Mouse (Mus musculus): Measurements from ENCODE around the gene Mdm4. TPM values are rescaled to one million over a fixed set of nuclear protein-coding genes. Genes with fewer than 3 reads are reported as not detected.

Gene Mdm4
- total RNA-seq, 2 experiments from 2014 or later = 78.7 to 82.2 TPM

- intact Hi-C loops (cut with DNase I) = no loop called here
- DNase-seq (ENCODE audit: extremely low spot score in 1 of 2, low spot score in 2 of 2) = no peak
Observed at GRCm38 (mm10) chr1:132919258-132919657, 111.1 kb downstream of the Mdm4 start.

GRCm38 (mm10) chr1:132918117-132918680 is 112.2 kb downstream of the Mdm4 start:
- intact Hi-C loops (cut with DNase I) = no loop called here

DNA sequence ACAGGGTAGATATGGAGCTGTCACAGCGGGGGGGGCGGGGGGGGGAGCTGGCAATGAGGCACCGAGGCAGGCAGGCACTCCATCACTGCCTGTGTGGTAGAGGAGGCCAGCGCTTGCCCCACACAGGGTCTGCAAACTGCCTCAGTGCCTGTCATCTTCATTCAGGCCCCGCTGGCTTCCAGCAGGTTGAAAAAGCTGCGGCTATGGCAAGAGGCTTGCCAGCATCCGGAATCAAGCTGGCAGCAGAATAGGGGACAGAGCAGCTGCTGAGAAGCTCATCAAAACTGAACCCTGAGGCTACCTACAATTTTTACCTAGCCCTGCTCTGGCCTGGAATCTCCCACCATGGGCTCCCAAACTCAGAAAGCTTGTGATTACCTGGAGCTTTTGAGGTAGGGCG is 112.8 kb downstream of the Mdm4 start:
- DNase-seq (ENCODE audit: extremely low spot score in 1 of 2, low spot score in 2 of 2) = no peak
- intact Hi-C loops (cut with DNase I) = no loop called here

More at GRCm38 (mm10) chr1:132918117-132918680, 112.2 kb downstream of the Mdm4 start:
- DNase-seq (ENCODE audit: extremely low spot score in 1 of 2, low spot score in 2 of 2) = no peak

DNA sequence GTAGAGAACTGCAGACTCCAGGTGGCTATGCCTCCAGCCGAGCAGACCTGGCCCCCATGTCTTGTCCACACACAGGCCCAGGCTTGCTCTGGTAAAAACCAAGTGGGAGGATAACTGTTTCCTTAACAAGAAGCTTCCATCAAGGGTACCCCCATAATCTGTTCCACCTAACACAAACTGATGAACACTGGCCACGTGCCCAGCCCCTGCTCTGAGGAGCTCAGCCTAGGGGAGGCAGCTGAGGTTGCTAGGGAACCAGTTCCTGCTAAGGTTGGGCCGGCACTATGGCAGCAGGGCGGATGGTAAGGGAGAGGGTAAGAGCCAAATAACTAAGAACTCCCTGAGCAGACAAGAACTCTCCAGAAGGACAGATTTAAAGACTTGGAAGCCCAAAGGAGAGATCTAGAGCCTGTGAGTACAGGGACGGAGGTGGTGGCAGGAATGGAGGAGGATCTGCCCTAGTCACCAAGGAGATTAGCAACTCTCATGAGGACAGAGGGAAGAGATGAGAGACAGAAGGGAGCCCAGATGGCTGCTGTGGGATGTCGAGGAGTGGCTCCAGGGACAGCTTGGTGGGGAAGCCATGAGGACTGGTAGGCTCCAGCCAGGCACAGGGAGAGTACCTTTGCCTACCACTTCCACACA is 114.4 kb downstream of the Mdm4 start:
- intact Hi-C loops (cut with DNase I) = no loop called here
- peak; percentile 61 to 71 for DNase-seq (ENCODE audit: extremely low spot score in 1 of 2, low spot score in 2 of 2)

GRCm38 (mm10) chr1:132910414-132911041 is 119.8 kb downstream of the Mdm4 start:
- DNase-seq (ENCODE audit: extremely low spot score in 1 of 2, low spot score in 2 of 2) = no peak
- intact Hi-C loops (cut with DNase I) = no loop called here

- DNase-seq (ENCODE audit: extremely low spot score in 1 of 2, low spot score in 2 of 2) = no peak
- intact Hi-C loops (cut with DNase I) = no loop called here
Observed at GRCm38 (mm10) chr1:132909951-132910350, 120.4 kb downstream of the Mdm4 start.

Small RNA genes within 50 kb of the gene (microRNA-seq; reads per million reads assigned to microRNA genes)
- not detected for gene Gm44300

Other genes starting within 250 kb of the Mdm4 start
- gene Lrrn2, start 150.3 kb downstream of the Mdm4 start, total RNA-seq (2021) = 100 to 1,000 TPM; 106 to 111 TPM
- 10 to 100 TPM; 27.3 to 28.6 TPM for gene Pik3c2b, start 15.1 kb upstream of the Mdm4 start, total RNA-seq (2021)
- gene Ppp1r15b, start 100.6 kb upstream of the Mdm4 start, total RNA-seq (2021) = 10 to 100 TPM; 43.6 to 44.1 TPM
- 10 to 100 TPM; 57.2 to 59.3 TPM for gene Plekha6, start 133.6 kb upstream of the Mdm4 start, total RNA-seq (2021)

All from left cerebral cortex, postnatal 10 days (tissue).